Mouse (Mus musculus): ENCODE data around the gene Psip1. TPM values are rescaled to one million over a fixed set of nuclear protein-coding genes. Genes with fewer than 3 reads are reported as not detected.

The Psip1 gene
- polyA plus RNA-seq, 1 experiment, result 97.4 TPM

- Histone ChIP-seq H3K4me3 (ENCODE audit: control insufficient read depth, low read depth, low read length) (no peak overlapping the region), H3K27me3 (ENCODE audit: control insufficient read depth, insufficient read depth, low read length) (no peaks in the 10 kb centered on the region), H3K4me1 (ENCODE audit: control insufficient read depth, insufficient read depth, low read length) (no peaks in the 10 kb centered on the region), H3K27ac (ENCODE audit: control insufficient read depth, insufficient read depth, low read depth, low read length) (no peak overlapping the region), H3K36me3 (ENCODE audit: control insufficient read depth, insufficient read depth, low read length) (peaks cover 1% of the 10 kb centered on the region; the same call in 1 of the 2 replicates)
- TF ChIP-seq POLR2A (IDR thresholded peaks at IDR 0.05; ENCODE audit: control insufficient read depth, low read depth, low read length) (no peak), CTCF (IDR thresholded peaks at IDR 0.05; ENCODE audit: control insufficient read depth, insufficient read depth, insufficient replicate concordance, low read depth, low read length) (no peak)
Measured at GRCm38 (mm10) chr4:83467615-83468014, 18.6 kb downstream of the Psip1 start.

GRCm38 (mm10) chr4:83464827-83465226 lies 21.4 kb downstream of the Psip1 start:
- no peaks in the 10 kb centered on the region for H3K4me1 ChIP-seq (ENCODE audit: control insufficient read depth, insufficient read depth, low read length)
- 0 out of 2 replicates have a peak, but pooled peaks cover 1% of the 10 kb centered on the region for H3K36me3 ChIP-seq (ENCODE audit: control insufficient read depth, insufficient read depth, low read length)
- H3K27ac ChIP-seq (ENCODE audit: control insufficient read depth, insufficient read depth, low read depth, low read length), result no peak overlapping the region
- no peaks in the 10 kb centered on the region for H3K27me3 ChIP-seq (ENCODE audit: control insufficient read depth, insufficient read depth, low read length)
- TF ChIP-seq POLR2A (IDR thresholded peaks at IDR 0.05; ENCODE audit: control insufficient read depth, low read depth, low read length) (no peak), CTCF (IDR thresholded peaks at IDR 0.05; ENCODE audit: control insufficient read depth, insufficient read depth, insufficient replicate concordance, low read depth, low read length) (no peak)
- no peak overlapping the region for H3K4me3 ChIP-seq (ENCODE audit: control insufficient read depth, low read depth, low read length)

- Histone ChIP-seq H3K36me3 (ENCODE audit: control insufficient read depth, insufficient read depth, low read length) (no peaks in the 10 kb centered on the region; the same call in 1 of the 2 replicates), H3K4me3 (ENCODE audit: control insufficient read depth, low read depth, low read length) (no peak overlapping the region), H3K27me3 (ENCODE audit: control insufficient read depth, insufficient read depth, low read length) (no peaks in the 10 kb centered on the region), H3K4me1 (ENCODE audit: control insufficient read depth, insufficient read depth, low read length) (no peaks in the 10 kb centered on the region), H3K27ac (ENCODE audit: control insufficient read depth, insufficient read depth, low read depth, low read length) (no peak overlapping the region)
- no peak for TF ChIP-seq CTCF (IDR thresholded peaks at IDR 0.05; ENCODE audit: control insufficient read depth, insufficient read depth, insufficient replicate concordance, low read depth, low read length)
- TF ChIP-seq POLR2A (IDR thresholded peaks at IDR 0.05; ENCODE audit: control insufficient read depth, low read depth, low read length), result no peak
Measured at GRCm38 (mm10) chr4:83460106-83460505, 26.2 kb downstream of the Psip1 start.

- Histone ChIP-seq H3K4me1 (ENCODE audit: control insufficient read depth, insufficient read depth, low read length) (no peaks in the 10 kb centered on the region), H3K36me3 (ENCODE audit: control insufficient read depth, insufficient read depth, low read length) (no peaks in the 10 kb centered on the region; the same call in 1 of the 2 replicates)
- TF ChIP-seq CTCF (IDR thresholded peaks at IDR 0.05; ENCODE audit: control insufficient read depth, insufficient read depth, insufficient replicate concordance, low read depth, low read length) (no peak), POLR2A (IDR thresholded peaks at IDR 0.05; ENCODE audit: control insufficient read depth, low read depth, low read length) (no peak)
Measured at GRCm38 (mm10) chr4:83450785-83451184, 35.5 kb downstream of the Psip1 start.

GRCm38 (mm10) chr4:83441050-83441449 lies 45.2 kb downstream of the Psip1 start:
- Histone ChIP-seq H3K4me1 (ENCODE audit: control insufficient read depth, insufficient read depth, low read length) (no peaks in the 10 kb centered on the region), H3K36me3 (ENCODE audit: control insufficient read depth, insufficient read depth, low read length) (no peaks in the 10 kb centered on the region; the same call in 1 of the 2 replicates)
- TF ChIP-seq CTCF (IDR thresholded peaks at IDR 0.05; ENCODE audit: control insufficient read depth, insufficient read depth, insufficient replicate concordance, low read depth, low read length) (no peak), POLR2A (IDR thresholded peaks at IDR 0.05; ENCODE audit: control insufficient read depth, low read depth, low read length) (no peak)

More at GRCm38 (mm10) chr4:83450785-83451184, 35.5 kb downstream of the Psip1 start:
- no peaks in the 10 kb centered on the region for H3K27me3 ChIP-seq (ENCODE audit: control insufficient read depth, insufficient read depth, low read length)
- H3K27ac ChIP-seq (ENCODE audit: control insufficient read depth, insufficient read depth, low read depth, low read length), result no peak overlapping the region
- peak overlapping the region; percentile 69 for H3K4me3 ChIP-seq (ENCODE audit: control insufficient read depth, low read depth, low read length)

GRCm38 (mm10) chr4:83439045-83439444 lies 47.2 kb downstream of the Psip1 start:
- TF ChIP-seq CTCF (IDR thresholded peaks at IDR 0.05; ENCODE audit: control insufficient read depth, insufficient read depth, insufficient replicate concordance, low read depth, low read length) (no peak), POLR2A (IDR thresholded peaks at IDR 0.05; ENCODE audit: control insufficient read depth, low read depth, low read length) (no peak)
- no peaks in the 10 kb centered on the region; the same call in 1 of the 2 replicates for H3K36me3 ChIP-seq (ENCODE audit: control insufficient read depth, insufficient read depth, low read length)

More at GRCm38 (mm10) chr4:83441050-83441449, 45.2 kb downstream of the Psip1 start:
- Histone ChIP-seq H3K27me3 (ENCODE audit: control insufficient read depth, insufficient read depth, low read length) (no peaks in the 10 kb centered on the region), H3K27ac (ENCODE audit: control insufficient read depth, insufficient read depth, low read depth, low read length) (no peak overlapping the region), H3K4me3 (ENCODE audit: control insufficient read depth, low read depth, low read length) (no peak overlapping the region)

GRCm38 (mm10) chr4:83438116-83438515 lies 48.1 kb downstream of the Psip1 start:
- Histone ChIP-seq H3K4me1 (ENCODE audit: control insufficient read depth, insufficient read depth, low read length) (no peaks in the 10 kb centered on the region), H3K27me3 (ENCODE audit: control insufficient read depth, insufficient read depth, low read length) (no peaks in the 10 kb centered on the region), H3K27ac (ENCODE audit: control insufficient read depth, insufficient read depth, low read depth, low read length) (no peak overlapping the region), H3K4me3 (ENCODE audit: control insufficient read depth, low read depth, low read length) (no peak overlapping the region), H3K36me3 (ENCODE audit: control insufficient read depth, insufficient read depth, low read length) (no peaks in the 10 kb centered on the region; the same call in 1 of the 2 replicates)
- no peak for TF ChIP-seq CTCF (IDR thresholded peaks at IDR 0.05; ENCODE audit: control insufficient read depth, insufficient read depth, insufficient replicate concordance, low read depth, low read length)
- no peak for TF ChIP-seq POLR2A (IDR thresholded peaks at IDR 0.05; ENCODE audit: control insufficient read depth, low read depth, low read length)

More at GRCm38 (mm10) chr4:83439045-83439444, 47.2 kb downstream of the Psip1 start:
- no peak overlapping the region for H3K27ac ChIP-seq (ENCODE audit: control insufficient read depth, insufficient read depth, low read depth, low read length)
- H3K4me3 ChIP-seq (ENCODE audit: control insufficient read depth, low read depth, low read length), result no peak overlapping the region
- no peaks in the 10 kb centered on the region for H3K4me1 ChIP-seq (ENCODE audit: control insufficient read depth, insufficient read depth, low read length)
- no peaks in the 10 kb centered on the region for H3K27me3 ChIP-seq (ENCODE audit: control insufficient read depth, insufficient read depth, low read length)

Measured in testis, adult 2 months (tissue).